Mouse (Mus musculus): ENCODE measurements at regions not wholly inside any gene's neighbourhood (a gene's known extent, or its start where the extent isn't known, plus 50 kb on each side); places are given as distances from the start of the nearest gene placed in this dataset.

DNA sequence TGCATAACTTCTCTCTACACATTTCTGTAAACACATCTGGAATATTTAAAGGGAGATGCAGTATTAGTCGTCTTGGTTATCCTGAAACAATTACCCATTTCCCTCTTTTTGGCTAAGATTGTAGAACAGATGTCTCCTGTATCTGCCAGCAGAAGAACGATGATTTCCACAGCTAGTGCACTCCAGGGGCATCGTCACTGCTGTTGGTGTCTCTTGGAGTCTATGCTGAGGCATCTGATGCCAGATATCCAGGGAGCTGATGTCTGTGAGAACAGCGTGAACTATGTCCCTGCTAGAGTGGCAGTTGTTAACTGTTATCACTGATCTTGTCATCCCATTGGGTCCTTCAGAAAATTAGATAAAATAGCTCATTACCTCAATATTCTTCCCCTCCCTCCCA is 536.2 kb downstream of the Trhde start:
- no peak for DNase-seq (ENCODE audit: low read depth, low spot score)

DNA sequence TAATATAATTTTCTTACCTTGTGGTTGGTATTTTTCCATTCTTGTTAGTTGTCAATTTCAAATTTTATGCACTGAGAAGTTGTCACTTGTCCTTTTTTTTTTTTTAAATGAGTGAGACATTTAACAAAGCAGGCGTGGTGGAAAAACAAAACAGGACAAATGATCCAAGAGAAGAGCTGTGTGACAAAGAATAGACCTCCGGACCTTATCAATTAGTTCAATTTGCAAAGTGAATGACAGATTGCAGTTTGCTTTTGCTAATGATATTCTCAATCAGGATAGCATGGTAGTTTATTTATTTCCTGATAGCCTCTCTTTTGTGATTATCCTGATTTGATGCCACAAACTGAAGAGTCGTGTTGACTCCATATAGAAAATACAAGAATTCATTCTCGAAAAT is 560.5 kb downstream of the Trhde start:
- no peak for DNase-seq (ENCODE audit: low read depth, low spot score)

- no peak for DNase-seq (ENCODE audit: low read depth, low spot score)
Measured at GRCm38 (mm10) chr10:114227635-114228034, 574.5 kb downstream of the Trhde start.

GRCm38 (mm10) chr10:114201583-114201982 is 600.5 kb downstream of the Trhde start:
- no peak for DNase-seq (ENCODE audit: low read depth, low spot score)

- DNase-seq (ENCODE audit: low read depth, low spot score) = no peak
Measured at GRCm38 (mm10) chr10:114200939-114201338, 601.2 kb downstream of the Trhde start.

DNA sequence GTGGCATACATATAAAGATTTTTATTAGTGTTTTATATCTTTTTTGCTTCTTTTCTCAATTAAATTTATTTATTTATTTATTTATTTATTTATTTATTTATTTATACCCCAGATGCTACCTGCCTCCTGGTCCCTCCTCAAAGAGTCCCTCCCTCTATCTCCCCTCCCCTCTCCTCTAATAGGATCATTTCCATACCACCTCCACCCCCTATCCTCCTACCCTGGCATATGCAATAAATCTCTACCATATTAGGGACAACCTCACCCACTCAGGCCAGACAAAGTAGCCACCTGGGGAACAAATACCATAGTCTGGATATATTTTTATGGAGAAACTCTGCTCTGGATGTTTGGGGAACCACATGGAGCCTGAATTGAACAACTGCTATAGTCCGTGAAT is 615.8 kb downstream of the Trhde start:
- DNase-seq (ENCODE audit: low read depth, low spot score) = no peak

DNA sequence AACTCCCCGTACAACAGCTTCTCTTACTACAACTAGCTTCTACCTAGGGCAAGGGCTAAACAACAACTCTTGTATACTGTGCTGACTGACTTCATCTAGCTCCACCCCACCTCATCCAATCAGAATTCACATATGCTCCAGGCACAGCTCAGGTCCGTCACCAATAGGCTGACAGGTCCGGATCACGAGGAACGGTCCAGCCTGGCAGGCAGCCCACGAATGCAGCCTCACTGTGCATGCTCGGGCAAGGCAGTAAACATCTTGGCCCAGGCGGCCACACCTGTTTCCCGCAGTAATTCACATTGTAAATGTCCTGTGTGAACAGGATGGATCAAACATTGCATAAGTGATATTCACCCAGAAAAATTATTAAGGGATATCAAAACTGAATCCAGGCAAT is 658.8 kb downstream of the Trhde start:
- peak; percentile 13 for DNase-seq (ENCODE audit: low read depth, low spot score)

- DNase-seq (ENCODE audit: low read depth, low spot score) = no peak
Measured at GRCm38 (mm10) chr10:114137924-114138323, 664.2 kb downstream of the Trhde start.

DNA sequence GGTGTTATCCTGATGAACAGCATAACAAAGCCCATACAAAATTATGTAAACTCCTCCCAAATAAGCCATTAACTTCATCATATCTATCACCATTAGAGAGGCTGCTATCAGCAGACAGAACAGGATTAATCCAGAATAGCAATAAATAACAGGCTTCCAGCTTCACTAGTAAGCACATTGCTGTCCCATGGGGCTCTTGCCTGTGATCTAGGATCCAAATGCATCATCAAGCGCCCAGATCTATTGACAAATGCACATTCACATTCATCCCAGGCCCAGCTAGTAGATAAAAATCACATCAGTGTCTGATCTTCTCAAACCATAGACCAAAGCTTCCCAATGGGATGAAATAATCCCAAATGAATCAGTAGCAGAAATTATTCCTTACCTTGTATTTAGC is 665.0 kb downstream of the Trhde start:
- DNase-seq (ENCODE audit: low read depth, low spot score) = no peak

Data from R1 (cell line).